Mouse (Mus musculus) pancreas, adult 10 weeks (tissue): ENCODE data around the gene Fbxo42. TPM values are rescaled to one million over a fixed set of nuclear protein-coding genes. Genes with fewer than 3 reads are reported as not detected.

Source experiments
- polyA plus RNA-seq: library from polyadenylated mRNA; stranded (reverse); fragments of 350-450 nt; fragmentation: Illumina TruSeq; extraction: RNeasy Lipid Tissue Mini Kit (QIAGEN cat#74804); gene quantifications from one replicate; pipeline ENCODE4 v1.2.3, GENCODE M21; 2015; ENCODE audit warnings: low read depth, low replicate concordance; ENCODE audit not compliant: insufficient read depth

The Fbxo42 gene
- polyA plus RNA-seq = 2.8 TPM

GRCm38 (mm10) chr4:141147112-141148008 is at the start of gene Fbxo42:
Fbxo42 (plus strand) TSS chr4:141147913.

GRCm38 (mm10) chr4:141139116-141139970 is 8.4 kb upstream of the Fbxo42 start, which contains the start of gene Szrd1:
Szrd1 (minus strand) TSS chr4:141139775.

GRCm38 (mm10) chr4:141213770-141214336 is 66.1 kb downstream of the Fbxo42 start, which contains the start of gene Rsg1:
Rsg1 (plus strand) TSS chr4:141213956.

DNA sequence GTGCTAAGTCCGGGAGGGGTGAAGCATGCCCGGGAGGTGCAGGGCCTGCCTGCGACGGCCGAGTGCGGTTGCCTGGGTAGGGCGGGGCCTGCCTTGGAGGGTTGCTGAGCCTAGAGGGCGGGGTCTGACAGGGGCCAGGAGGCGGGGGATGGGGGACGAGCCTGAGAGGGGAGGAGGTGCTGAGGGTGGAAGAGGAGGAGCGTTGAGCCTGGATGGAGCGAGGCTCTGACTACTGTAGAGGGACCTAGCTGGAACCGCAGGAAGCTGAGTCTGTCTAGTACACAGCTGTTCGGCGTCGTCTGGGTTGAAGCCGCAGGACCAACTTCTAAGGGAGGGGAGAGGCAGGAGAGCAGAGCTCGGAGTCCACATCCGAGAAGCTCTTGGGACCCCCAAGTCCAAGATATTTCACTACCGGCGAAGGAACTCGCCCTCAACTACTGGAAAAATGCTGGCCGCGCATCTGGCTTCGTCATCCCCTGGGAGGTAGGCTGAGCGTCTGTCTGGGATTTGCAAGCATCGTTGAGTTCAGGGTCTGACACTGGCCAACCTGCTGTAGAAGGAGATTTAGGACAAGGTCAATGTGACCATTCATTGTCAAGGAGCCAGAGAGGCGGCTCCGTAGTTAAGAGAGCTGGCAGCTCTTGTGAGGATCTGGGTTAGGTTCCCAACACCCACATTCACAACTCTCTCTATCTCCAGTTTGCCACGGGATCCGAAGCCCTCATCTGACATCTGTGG is 91.8 kb downstream of the Fbxo42 start, which contains the start of gene Arhgef19:
Gene Arhgef19, plus strand, starts transcription at position 112 of the 738 bp plus-strand sequence.

Other genes with a start within 250 kb of the Fbxo42 start
- 3.6 TPM for gene Padi2, start 241.6 kb upstream of the Fbxo42 start, polyA plus RNA-seq
- 36.6 TPM for gene Sdhb, start 186.7 kb upstream of the Fbxo42 start, polyA plus RNA-seq
- gene Atp13a2, start 161.0 kb upstream of the Fbxo42 start, polyA plus RNA-seq = 37.3 TPM
- gene Mfap2, start 137.5 kb upstream of the Fbxo42 start, polyA plus RNA-seq = 9.6 TPM
- gene Crocc, start 87.4 kb upstream of the Fbxo42 start, polyA plus RNA-seq = 5.2 TPM
- 17.8 TPM for gene Necap2, start 69.6 kb upstream of the Fbxo42 start, polyA plus RNA-seq
- not detected for gene Spata21, start 59.6 kb upstream of the Fbxo42 start, polyA plus RNA-seq
- gene Szrd1, start 8.1 kb upstream of the Fbxo42 start, polyA plus RNA-seq = 9.8 TPM
- not detected for gene Rsg1, start 66.0 kb downstream of the Fbxo42 start, polyA plus RNA-seq
- 9.7 TPM for gene Arhgef19, start 91.6 kb downstream of the Fbxo42 start, polyA plus RNA-seq
- gene Epha2, start 153.3 kb downstream of the Fbxo42 start, polyA plus RNA-seq = 3.7 TPM
- gene Fam131c, start 220.3 kb downstream of the Fbxo42 start, polyA plus RNA-seq = not detected